Mouse (Mus musculus) retina, adult 2 months (tissue): ENCODE results near the gene Vmn2r65.

Source experiments
- DNase-seq: peaks from one replicate; pipeline ENCODE4 v3.0.0-alpha.2; 2012; ENCODE audit warnings: low read depth, low spot score

Vmn2r65 gene

DNA sequence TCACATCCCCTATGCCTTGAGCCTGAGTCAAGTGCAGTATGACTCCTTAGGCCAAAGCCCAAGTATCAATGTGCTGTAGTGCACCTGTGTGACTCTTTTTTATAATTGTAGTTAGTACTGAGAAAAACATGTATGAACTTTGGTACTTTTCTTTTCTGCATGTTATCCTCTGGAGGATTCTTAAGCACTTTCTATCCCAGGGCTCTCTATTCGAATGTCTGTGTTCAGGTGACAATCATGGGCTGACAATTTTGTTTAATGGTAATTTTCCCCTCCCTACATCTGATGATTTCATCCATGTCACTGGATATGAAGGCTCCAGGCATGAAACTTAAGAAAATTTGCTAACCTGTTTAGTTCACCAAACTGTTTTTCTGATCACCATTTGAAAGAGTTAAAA lies at the start of gene Vmn2r65:
Gene Vmn2r65 (minus strand): TSS at position 101 of the 400 bp plus-strand sequence.
- DNase-seq = no peak

DNA sequence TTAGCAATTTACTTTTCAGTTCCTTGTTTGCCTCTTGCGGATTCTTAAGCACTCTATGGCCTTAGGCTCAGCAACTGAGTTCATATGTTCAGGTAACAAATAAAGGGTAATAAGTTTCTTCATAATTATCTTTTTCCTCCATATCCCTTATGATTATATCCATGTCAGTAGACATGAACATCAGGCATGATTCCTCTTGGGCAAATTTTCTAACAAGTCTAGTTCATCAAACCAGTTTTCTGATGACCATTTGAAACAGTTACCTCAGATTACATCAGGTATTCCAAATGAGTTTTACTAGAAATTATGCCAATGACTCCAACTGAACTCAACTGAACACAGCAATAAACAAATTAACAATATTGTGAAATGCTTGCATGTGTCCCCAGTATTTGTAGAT lies 48.3 kb upstream of the Vmn2r65 start, which contains the start of gene Vmn2r66:
Gene Vmn2r66 (minus strand): TSS at position 101 of the 400 bp plus-strand sequence.
- no peak for DNase-seq

DNA sequence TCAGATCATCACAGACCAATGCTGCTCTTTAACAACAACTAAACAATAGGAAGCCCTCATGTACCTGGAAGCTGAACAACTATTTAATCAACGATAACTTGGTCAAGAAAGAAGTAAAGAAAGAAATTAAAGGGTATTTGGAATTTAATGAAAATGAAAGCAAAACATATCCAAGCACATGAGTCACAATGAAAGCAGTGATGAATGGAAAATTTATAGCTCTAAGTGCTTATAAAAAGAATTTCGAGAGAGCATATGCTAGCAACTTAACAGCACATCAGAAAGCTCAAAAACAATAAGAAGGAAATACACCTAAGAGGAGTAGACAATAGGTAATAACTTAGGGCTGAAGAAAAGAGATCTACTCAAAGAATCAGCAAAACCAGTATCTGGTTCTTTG lies 32.8 kb upstream of the Vmn2r65 start:
- no peak for DNase-seq
